Mouse (Mus musculus): ENCODE data around the gene Rb1.

Rb1 gene

GRCm38 (mm10) chr14:73143710-73144420, 181.8 kb downstream of the Rb1 start:
- peak in 1 of 2 experiments; percentile 6 for DNase-seq

- peak; percentile 83 to 93 for DNase-seq
These were observed 182.5 kb downstream of the Rb1 start for GRCm38 (mm10) chr14:73142896-73143709.

- no peak for DNase-seq
These were observed 183.2 kb downstream of the Rb1 start for GRCm38 (mm10) chr14:73142421-73142895.

DNA sequence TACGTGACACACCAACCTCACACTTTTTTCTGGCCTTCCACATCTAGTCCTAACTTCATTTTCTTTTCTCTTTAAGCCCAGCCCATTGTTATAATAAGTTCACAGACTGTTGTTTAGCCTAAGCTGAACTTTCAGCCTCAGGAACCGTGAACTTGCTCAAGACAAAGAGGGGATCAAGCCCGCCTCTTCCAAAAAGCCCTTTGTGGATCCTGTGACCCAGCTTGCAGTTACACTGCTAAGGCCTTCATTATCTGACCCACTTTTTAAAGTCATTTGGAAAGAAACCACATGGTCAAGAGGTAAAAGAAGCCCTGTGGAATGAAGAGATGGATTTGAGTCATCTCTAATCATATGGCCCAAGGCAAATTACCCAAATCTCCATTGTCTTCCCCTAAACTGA, 183.8 kb downstream of the Rb1 start:
- DNase-seq: no peak

DNA sequence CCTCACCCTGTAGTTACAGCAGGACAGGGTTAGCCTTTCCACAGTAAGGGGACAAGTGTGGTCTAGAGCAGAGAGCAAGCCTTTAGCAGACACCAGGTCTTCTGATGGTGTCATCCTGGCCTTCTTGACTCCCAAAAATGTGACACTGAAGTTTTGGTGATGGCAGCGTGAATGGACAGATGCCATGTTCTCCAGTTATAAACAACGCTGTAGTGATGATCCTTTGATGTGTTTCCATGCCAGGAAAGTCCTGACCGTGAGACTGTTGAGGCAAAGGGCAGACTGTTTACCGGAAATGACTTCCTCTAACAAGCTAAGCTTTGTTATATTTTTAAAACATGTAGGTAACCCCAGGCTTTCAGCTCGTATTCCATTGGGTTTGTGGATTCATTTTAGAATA, 185.8 kb downstream of the Rb1 start:
- no peak for DNase-seq

DNA sequence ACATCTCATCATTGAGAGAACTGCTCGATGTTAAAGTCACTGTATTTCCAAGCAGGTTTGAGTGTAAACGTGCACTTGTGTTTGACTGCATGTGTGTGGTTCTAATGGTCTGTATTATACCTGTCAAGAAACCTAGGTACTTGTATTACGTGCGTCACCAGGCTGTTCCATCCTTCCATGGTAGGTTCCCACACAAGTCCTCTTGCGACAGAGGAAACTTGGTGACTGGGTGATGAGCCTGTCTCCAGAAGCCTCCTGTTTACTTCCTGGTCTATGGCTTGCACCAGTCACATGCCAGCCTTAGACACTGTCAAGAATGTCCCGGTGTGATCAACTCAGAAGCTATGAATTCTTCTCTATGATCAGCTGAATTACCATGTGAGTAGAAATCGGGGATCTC, 187.1 kb downstream of the Rb1 start:
- no peak for DNase-seq

DNA sequence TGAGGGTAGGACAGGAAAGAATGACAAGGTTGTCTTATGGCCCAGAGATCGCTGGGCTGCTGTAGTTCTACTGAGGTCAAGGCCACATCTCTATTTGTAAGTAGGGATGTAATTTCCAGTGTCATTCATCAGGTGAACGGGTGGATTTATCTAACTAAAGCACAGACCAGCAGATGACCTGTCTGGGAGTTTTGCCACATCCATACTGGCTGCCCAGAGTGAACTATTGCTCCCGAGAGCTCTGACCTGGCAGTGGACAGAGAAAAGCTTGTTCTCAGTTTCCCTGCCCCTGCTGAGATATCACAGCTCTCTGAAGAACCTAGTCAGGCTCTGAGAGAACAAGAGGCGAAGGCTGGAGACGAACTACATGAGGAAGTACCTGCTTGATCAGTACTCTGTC, 188.4 kb downstream of the Rb1 start:
- DNase-seq: no peak

Measured in cerebellum, adult 18-20 months (tissue).